18 mouse cellular contexts compared by ENCODE assay signal in the genomic region with DNA sequence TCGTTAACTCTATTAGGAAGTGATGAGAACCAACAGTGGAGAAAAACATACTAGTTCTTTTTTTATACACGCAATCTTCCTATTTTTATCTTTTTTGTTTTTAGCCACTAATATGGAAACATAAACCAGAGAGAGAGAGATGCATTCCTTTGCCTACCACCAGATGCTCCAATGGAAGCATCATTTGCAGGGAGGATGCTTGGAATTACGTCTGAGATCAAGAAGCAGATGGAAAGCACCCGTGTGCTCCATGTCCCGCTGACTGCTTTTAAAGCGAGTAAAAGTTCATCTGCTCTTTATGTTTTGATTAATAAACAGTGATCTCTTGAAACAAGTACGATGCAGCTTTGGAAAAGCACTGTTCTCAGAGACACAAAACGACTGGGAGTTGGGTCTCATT. TPM values are rescaled to one million over a fixed set of nuclear protein-coding genes. Genes with fewer than 3 reads are reported as not detected.
"Had no signal": no experiment of that assay in that cellular context is flagged by ENCODE, and none has a peak within 500 bp of the region (broad histone marks: within the 10 kb centered on the region; RNA-seq: fewer than 3 reads in every experiment).

No protein-coding gene starts in this region.

- H3K4me3 ChIP-seq: midbrain, embryonic 13.5 days; midbrain, embryonic 15.5 days; neural tube, embryonic 12.5 days had no signal

- H3K36me3 ChIP-seq: midbrain, embryonic 13.5 days; midbrain, embryonic 15.5 days; neural tube, embryonic 12.5 days had no signal

- ATAC-seq: midbrain, embryonic 13.5 days; midbrain, embryonic 15.5 days had no signal

- H3K27me3 ChIP-seq: midbrain, embryonic 13.5 days; midbrain, embryonic 15.5 days; neural tube, embryonic 12.5 days had no signal

- H3K9me3 ChIP-seq: midbrain, embryonic 13.5 days; midbrain, embryonic 15.5 days; neural tube, embryonic 12.5 days had no signal

- H3K4me1 ChIP-seq: midbrain, embryonic 13.5 days; midbrain, embryonic 15.5 days; neural tube, embryonic 12.5 days had no signal

- H3K4me2 ChIP-seq: lung, embryonic 14.5 days; midbrain, embryonic 11.5 days; midbrain, embryonic 13.5 days; midbrain, embryonic 15.5 days; neural tube, embryonic 12.5 days had no signal

- DNase-seq: lung, adult 18-20 months; lung, postnatal 10 days; lung, postnatal 4 days; retina, postnatal 1 day; right cerebral cortex, adult 18-20 months; right cerebral cortex, postnatal 25 days; right cerebral cortex, postnatal 4 days; spleen, adult 18-20 months; thymus, adult 18-20 months; thymus, postnatal 14 days; thymus, postnatal 36 days had no signal

- H3K27ac ChIP-seq: midbrain, embryonic 13.5 days; midbrain, embryonic 15.5 days; neural tube, embryonic 12.5 days had no signal

- H3K9ac ChIP-seq: lung, embryonic 14.5 days; midbrain, embryonic 13.5 days; midbrain, embryonic 15.5 days; neural tube, embryonic 12.5 days had no signal

RNA-seq across cellular contexts. Expression of a gene that starts 24.6 kb away (rescaled TPM):
- total RNA-seq: monocyte, adult 5-6 weeks; neutrophil, adult 5-6 weeks had no signal
